Mouse (Mus musculus) gastrocnemius, postnatal 14 days (tissue): Measurements from ENCODE around the gene Abca1. TPM values are rescaled to one million over a fixed set of nuclear protein-coding genes. Genes with fewer than 3 reads are reported as not detected.

Source experiments
- DNase-seq: peaks from one replicate; pipeline ENCODE4 v3.0.0; 2021; ENCODE audit warnings: mixed read lengths
- intact Hi-C: fragments of 180-260 bp; cut with DNase I; formaldehyde crosslinking; loops from one replicate; pipeline ENCODE4 v1.15.1; 2025; ENCODE audit warnings: low total_unique reads
- total RNA-seq, 2 experiments: library from RNA; stranded (reverse); gene quantifications; 2 replicates each; pipeline ENCODE4 v1.2.3; 2021

Gene Abca1
- total RNA-seq, 2 experiments from 2014 or later = 14.7 to 25.4 TPM

DNA sequence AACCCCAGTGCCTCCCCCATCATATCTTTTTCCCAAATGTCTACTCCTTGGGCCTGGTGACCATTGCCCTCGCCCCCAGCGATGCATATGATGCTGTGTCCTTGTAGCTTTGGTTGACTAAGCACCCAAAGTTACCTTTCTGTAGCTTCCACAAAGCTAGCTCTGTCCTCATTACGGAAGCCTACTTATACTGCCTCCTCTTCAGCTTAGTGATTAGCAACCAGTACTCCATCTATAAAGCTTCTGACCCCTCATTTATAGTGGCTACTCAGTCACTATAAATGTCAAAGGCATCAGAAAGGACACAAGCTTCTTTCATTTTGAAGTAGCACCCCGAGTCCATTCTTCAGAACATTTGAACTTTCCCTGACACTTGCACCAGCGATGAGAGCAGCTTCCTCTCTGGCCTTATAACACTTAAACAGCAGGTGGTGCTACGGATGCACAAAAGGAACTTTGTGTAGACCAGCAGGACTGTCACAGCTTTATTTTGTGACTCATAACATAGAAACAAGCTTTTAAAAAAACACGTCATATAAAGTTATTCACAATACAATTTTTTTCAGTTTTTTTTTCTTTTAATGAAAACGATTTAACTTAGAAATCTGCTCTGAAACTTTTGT, 129.3 kb downstream of the Abca1 start:
- DNase-seq = no peak
- intact Hi-C loops = no loop called here

DNA sequence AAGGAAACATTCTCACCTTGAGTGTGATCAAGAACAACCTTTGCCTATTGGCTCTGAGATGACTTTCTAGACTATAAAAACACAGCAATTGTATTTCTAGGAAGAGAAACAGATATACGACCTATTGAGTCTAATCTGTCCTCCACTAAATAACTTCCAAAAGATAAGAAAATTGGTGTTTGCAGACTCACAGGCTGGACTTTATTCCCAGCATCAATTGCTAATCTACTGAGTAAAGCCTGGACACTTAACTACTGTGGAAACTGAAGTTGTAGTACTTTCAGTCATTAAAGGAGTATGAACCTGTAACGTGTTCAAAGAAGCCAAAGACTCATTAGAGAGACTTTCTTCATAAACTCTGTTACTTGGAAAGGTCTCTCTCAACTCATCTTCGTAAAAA, 131.9 kb downstream of the Abca1 start:
- intact Hi-C loops = no loop called here

DNA sequence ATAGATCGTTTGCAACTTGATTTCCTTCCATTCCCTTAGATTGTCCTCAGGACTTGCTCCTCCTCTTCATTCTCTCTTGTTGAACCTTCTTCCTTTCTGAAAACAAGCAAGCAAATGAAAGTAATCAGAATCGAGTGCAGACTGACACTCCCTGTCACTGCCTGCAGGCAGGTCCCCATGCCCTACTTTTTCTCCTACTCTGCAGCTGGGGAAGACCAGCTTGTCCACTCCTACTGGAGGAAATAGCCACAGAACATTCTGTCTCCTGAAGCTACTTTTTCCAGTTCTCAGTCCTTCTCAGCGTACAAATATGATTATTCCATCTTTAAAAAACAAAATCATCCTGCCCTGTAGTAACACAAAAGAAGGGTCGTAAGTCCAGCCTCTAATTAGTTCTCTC, 135.3 kb downstream of the Abca1 start:
- DNase-seq = no peak
- intact Hi-C loops = no loop called here

More for the DNA sequence above, 131.9 kb downstream of the Abca1 start:
- no peak for DNase-seq

- DNase-seq = no peak
- intact Hi-C loops = no loop called here
These were observed 136.3 kb downstream of the Abca1 start for GRCm38 (mm10) chr4:53023189-53023925.

GRCm38 (mm10) chr4:53018392-53018791, 141.3 kb downstream of the Abca1 start:
- intact Hi-C loops = no loop called here
- no peak for DNase-seq

DNA sequence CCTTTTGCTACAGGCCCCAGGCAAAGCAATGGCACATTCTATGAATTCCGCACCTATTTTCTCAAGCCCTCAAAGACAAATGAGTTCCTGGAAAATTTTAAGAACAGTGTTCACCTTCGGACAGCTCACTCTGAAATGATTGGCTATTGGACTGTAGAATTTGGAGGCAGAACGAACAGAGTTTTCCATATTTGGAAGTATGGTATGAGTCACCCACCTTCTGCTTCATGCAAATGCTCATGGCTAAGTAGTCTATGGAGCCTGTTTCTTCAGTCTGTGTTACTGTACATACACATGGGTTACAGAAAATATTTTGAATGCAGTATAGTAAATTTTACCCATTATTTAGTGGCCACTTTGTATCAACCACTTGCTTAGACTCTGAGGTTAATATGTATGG, 144.7 kb downstream of the Abca1 start:
- intact Hi-C loops = no loop called here
- DNase-seq = no peak

DNA sequence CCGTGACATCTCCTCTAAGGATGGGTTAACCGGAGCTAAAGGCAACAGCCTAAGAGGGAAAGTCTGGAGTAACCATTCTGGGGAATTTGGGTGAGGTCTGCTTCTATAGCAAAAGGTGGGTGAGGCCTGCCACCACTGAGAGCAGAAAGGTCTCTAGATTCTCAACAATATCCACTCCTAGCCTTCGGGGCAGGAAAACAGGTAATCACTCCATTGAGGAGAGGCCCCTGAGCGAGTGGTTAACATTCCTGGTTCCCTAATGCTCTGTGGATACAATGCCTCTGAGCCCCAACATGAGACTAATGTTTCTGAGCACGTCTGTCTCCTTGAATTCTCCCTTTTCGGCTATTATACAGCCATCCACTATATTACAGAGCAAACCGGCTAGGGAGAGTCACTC, 145.3 kb downstream of the Abca1 start:
- no peak for DNase-seq
- intact Hi-C loops = no loop called here

DNA sequence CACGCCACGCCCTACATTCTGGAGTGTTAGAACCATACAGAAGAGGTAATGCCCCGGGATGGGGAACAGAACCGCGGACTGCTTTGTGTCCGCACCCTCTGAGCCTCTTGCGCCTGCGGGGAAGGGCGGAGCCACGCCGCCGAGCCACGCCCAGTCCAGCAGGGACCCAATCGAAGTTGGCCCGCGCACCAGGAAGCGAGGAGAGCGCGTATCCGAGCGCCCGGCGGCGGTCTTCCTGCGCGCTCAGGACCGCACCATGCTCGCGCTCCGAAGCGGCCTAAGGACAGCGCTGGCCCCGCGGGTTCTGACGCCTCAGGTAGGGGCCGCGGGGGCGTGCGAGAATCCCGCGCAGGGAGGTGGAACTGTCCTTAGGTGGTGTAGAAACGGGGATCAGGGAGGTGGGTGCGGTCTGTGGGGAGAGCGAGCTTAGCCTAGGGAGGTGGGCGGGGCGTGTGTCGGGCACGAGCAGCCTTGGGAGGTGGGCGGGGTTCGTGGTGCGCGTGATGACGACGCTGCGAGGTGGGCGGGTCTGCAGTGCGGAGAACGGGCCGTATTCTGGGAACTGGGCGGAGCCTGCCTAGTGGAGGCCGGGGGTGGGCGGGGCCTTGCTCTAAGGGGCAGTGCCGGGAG, 147.8 kb downstream of the Abca1 start, which contains the start of gene Nipsnap3b:
Gene Nipsnap3b (plus strand): TSS at position 149 of the 630 bp plus-strand sequence.
- intact Hi-C loops = no loop called here
- DNase-seq = peak; percentile 98

GRCm38 (mm10) chr4:53009871-53010270, 149.8 kb downstream of the Abca1 start:
- no peak for DNase-seq
- intact Hi-C loops = no loop called here

DNA sequence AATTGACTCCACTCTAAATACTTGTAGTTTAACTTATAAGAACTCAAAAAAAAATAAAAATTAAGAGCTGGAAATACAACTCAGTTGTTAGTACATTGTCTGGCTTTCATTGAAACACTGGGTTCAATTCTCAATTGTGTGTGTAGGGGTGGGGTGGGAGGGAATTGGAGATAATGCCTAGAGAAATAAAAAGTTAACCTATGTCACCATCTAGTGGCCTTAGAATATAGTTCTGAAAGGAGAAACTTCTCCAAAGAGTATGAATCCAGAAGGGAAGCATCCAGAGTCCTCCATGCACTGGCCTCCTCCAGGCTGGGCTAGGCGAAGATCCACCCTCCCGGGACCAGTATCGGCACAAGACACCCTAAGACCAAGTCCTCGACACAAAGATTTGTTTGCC, 150.5 kb downstream of the Abca1 start:
- intact Hi-C loops = no loop called here
- no peak for DNase-seq

- intact Hi-C loops = no loop called here
- no peak for DNase-seq
These were observed 159.5 kb downstream of the Abca1 start for GRCm38 (mm10) chr4:53000154-53000553.

DNA sequence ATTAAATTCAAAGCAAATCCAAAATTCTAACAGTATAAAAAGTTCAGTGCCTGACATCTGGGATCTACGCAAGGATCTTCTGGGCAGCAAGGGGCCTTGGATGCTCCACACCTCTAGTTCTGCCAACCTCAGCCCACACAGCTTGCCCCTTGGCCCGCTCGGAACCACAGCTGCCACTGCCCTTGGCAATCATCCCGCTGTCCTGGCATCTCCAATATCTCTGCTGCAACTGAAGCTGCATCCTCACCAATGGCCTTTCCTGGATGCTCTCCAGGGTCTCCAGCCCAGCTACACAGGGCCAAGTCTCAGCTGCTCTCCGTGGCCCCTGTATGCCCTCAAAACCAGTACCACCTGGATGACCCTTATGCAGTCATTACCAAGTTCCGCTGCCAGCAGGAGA, 160.2 kb downstream of the Abca1 start:
- DNase-seq = peak; percentile 83
- intact Hi-C loops = no loop called here

- DNase-seq = no peak
- intact Hi-C loops = no loop called here
These were observed 170.4 kb downstream of the Abca1 start, which contains the start of gene Nipsnap3a for GRCm38 (mm10) chr4:52989248-52989647. Nipsnap3a (plus strand) TSS chr4:52989272.

DNA sequence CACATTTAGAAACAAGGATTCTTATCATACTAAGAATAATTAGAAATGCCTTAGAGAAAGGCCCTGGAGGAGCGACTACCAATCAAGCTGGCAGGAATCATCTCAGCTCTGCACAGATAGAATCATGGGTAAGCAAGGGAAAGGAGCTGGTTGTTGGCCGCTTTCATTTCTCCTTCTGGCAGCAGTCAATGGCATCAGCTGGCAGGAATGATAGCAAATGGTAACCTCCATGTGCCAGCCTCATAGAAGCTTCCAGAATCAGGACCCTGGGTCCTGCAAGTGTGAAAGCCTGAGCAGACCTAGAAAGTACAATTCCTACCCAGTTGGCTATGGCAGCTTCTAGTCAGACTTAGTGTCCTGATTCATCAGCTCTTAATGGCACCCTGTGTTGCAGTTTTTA, 173.4 kb downstream of the Abca1 start:
- DNase-seq = no peak

GRCm38 (mm10) chr4:52985216-52985615, 174.5 kb downstream of the Abca1 start:
- intact Hi-C loops = no loop called here
- no peak for DNase-seq

More for the DNA sequence above, 173.4 kb downstream of the Abca1 start:
- intact Hi-C loops = no loop called here

Other genes starting within 250 kb of the Abca1 start
- not detected for gene Olfr272, start 240.7 kb downstream of the Abca1 start, total RNA-seq
- not detected for gene Olfr270, start 195.3 kb downstream of the Abca1 start, total RNA-seq
- gene Nipsnap3a, start 170.6 kb downstream of the Abca1 start, total RNA-seq = not detected
- gene Nipsnap3b, start 148.0 kb downstream of the Abca1 start, total RNA-seq = 1 to 10 TPM; 4.5 to 6.5 TPM